Mouse (Mus musculus): ENCODE results near the gene Pgap3. TPM values are rescaled to one million over a fixed set of nuclear protein-coding genes. Genes with fewer than 3 reads are reported as not detected.

The Pgap3 gene
- polyA plus RNA-seq, 1 experiment = 52.1 TPM

GRCm38 (mm10) chr11:98349308-98349707, 51.0 kb downstream of the Pgap3 start:
- Histone ChIP-seq H3K27me3 (ENCODE audit: control insufficient read depth, insufficient read depth, low read length) (no peaks in the 10 kb centered on the region; the same call in 1 of the 2 replicates), H3K36me3 (ENCODE audit: control insufficient read depth, insufficient read depth, low read length) (peaks cover 18% of the 10 kb centered on the region), H3K4me1 (ENCODE audit: control insufficient read depth, insufficient read depth, insufficient read length, low read length) (peaks cover 31% of the 10 kb centered on the region), H3K27ac (ENCODE audit: insufficient read depth, low read depth, low read length) (peak overlapping the region; percentile 99), H3K4me3 (ENCODE audit: low read depth, low read length) (peak overlapping the region; percentile 86)
- TF ChIP-seq CTCF (IDR thresholded peaks at IDR 0.05; ENCODE audit: extremely low read depth, insufficient read length, insufficient replicate concordance, low read depth, low read length) (no peak), POLR2A (IDR thresholded peaks at IDR 0.05; ENCODE audit: low read depth, low read length) (no peak)
- 9% methylated on average over 9 of the region's 9 CpGs for WGBS

- under 1% methylated on average over 54 of the region's 55 CpGs for WGBS
- Histone ChIP-seq H3K27ac (ENCODE audit: insufficient read depth, low read depth, low read length) (peak within 1 kb of the TSS; percentile 99), H3K36me3 (ENCODE audit: control insufficient read depth, insufficient read depth, low read length) (peaks cover 16% of the 10 kb centered on the region), H3K4me3 (ENCODE audit: low read depth, low read length) (peak within 1 kb of the TSS; percentile 86), H3K4me1 (ENCODE audit: control insufficient read depth, insufficient read depth, insufficient read length, low read length) (peaks cover 27% of the 10 kb centered on the region), H3K27me3 (ENCODE audit: control insufficient read depth, insufficient read depth, low read length) (no peaks in the 10 kb centered on the region; the same call in 1 of the 2 replicates)
- peak; percentile 67; the same call in 1 of the 2 replicates for TF ChIP-seq POLR2A (IDR thresholded peaks at IDR 0.05; ENCODE audit: low read depth, low read length)
- TF ChIP-seq CTCF (IDR thresholded peaks at IDR 0.05; ENCODE audit: extremely low read depth, insufficient read length, insufficient replicate concordance, low read depth, low read length) = no peak
These were observed 52.0 kb downstream of the Pgap3 start, which contains the start of gene Ppp1r1b for GRCm38 (mm10) chr11:98348083-98348961. Ppp1r1b (plus strand) TSS chr11:98348404.

GRCm38 (mm10) chr11:98347385-98348082, 52.8 kb downstream of the Pgap3 start:
- Histone ChIP-seq H3K4me3 (ENCODE audit: low read depth, low read length) (peak overlapping the region; percentile 86), H3K27me3 (ENCODE audit: control insufficient read depth, insufficient read depth, low read length) (no peaks in the 10 kb centered on the region; the same call in 1 of the 2 replicates), H3K4me1 (ENCODE audit: control insufficient read depth, insufficient read depth, insufficient read length, low read length) (peaks cover 22% of the 10 kb centered on the region), H3K27ac (ENCODE audit: insufficient read depth, low read depth, low read length) (no peak overlapping the region), H3K36me3 (ENCODE audit: control insufficient read depth, insufficient read depth, low read length) (peaks cover 10% of the 10 kb centered on the region)
- 13% methylated on average over 10 of the region's 12 CpGs for WGBS
- no peak for TF ChIP-seq POLR2A (IDR thresholded peaks at IDR 0.05; ENCODE audit: low read depth, low read length)
- TF ChIP-seq CTCF (IDR thresholded peaks at IDR 0.05; ENCODE audit: extremely low read depth, insufficient read length, insufficient replicate concordance, low read depth, low read length) = no peak

- Histone ChIP-seq H3K4me3 (ENCODE audit: low read depth, low read length) (peak overlapping the region; percentile 24; the same call in 1 of the 2 replicates), H3K27ac (ENCODE audit: insufficient read depth, low read depth, low read length) (no peak overlapping the region), H3K36me3 (ENCODE audit: control insufficient read depth, insufficient read depth, low read length) (peaks cover 7% of the 10 kb centered on the region), H3K4me1 (ENCODE audit: control insufficient read depth, insufficient read depth, insufficient read length, low read length) (peaks cover 15% of the 10 kb centered on the region), H3K27me3 (ENCODE audit: control insufficient read depth, insufficient read depth, low read length) (no peaks in the 10 kb centered on the region; the same call in 1 of the 2 replicates)
- TF ChIP-seq CTCF (IDR thresholded peaks at IDR 0.05; ENCODE audit: extremely low read depth, insufficient read length, insufficient replicate concordance, low read depth, low read length) (no peak), POLR2A (IDR thresholded peaks at IDR 0.05; ENCODE audit: low read depth, low read length) (no peak)
- 17% methylated on average over 9 of the region's 9 CpGs for whole genome bisulfite sequencing
These were observed 54.1 kb downstream of the Pgap3 start for GRCm38 (mm10) chr11:98346168-98346567.

GRCm38 (mm10) chr11:98345253-98345652, 55.0 kb downstream of the Pgap3 start:
- Histone ChIP-seq H3K36me3 (ENCODE audit: control insufficient read depth, insufficient read depth, low read length) (no peaks in the 10 kb centered on the region), H3K27me3 (ENCODE audit: control insufficient read depth, insufficient read depth, low read length) (no peaks in the 10 kb centered on the region; the same call in 1 of the 2 replicates), H3K4me1 (ENCODE audit: control insufficient read depth, insufficient read depth, insufficient read length, low read length) (peaks cover 15% of the 10 kb centered on the region), H3K4me3 (ENCODE audit: low read depth, low read length) (peak overlapping the region; percentile 43), H3K27ac (ENCODE audit: insufficient read depth, low read depth, low read length) (no peak overlapping the region)
- TF ChIP-seq POLR2A (IDR thresholded peaks at IDR 0.05; ENCODE audit: low read depth, low read length) (no peak), CTCF (IDR thresholded peaks at IDR 0.05; ENCODE audit: extremely low read depth, insufficient read length, insufficient replicate concordance, low read depth, low read length) (peak; percentile 82)
- WGBS = under 1% methylated on average over 14 of the region's 14 CpGs

- 1% methylated on average over 29 of the region's 29 CpGs for WGBS
- peak overlapping the region; percentile 64 for H3K4me3 ChIP-seq (ENCODE audit: low read depth, low read length)
- H3K4me1 ChIP-seq (ENCODE audit: control insufficient read depth, insufficient read depth, insufficient read length, low read length) = peaks cover 12% of the 10 kb centered on the region
- TF ChIP-seq POLR2A (IDR thresholded peaks at IDR 0.05; ENCODE audit: low read depth, low read length) = no peak
- TF ChIP-seq CTCF (IDR thresholded peaks at IDR 0.05; ENCODE audit: extremely low read depth, insufficient read length, insufficient replicate concordance, low read depth, low read length) = peak; percentile 100
- H3K27me3 ChIP-seq (ENCODE audit: control insufficient read depth, insufficient read depth, low read length) = peaks cover 19% of the 10 kb centered on the region
- H3K36me3 ChIP-seq (ENCODE audit: control insufficient read depth, insufficient read depth, low read length) = no peaks in the 10 kb centered on the region
- no peak overlapping the region for H3K27ac ChIP-seq (ENCODE audit: insufficient read depth, low read depth, low read length)
These were observed 58.0 kb downstream of the Pgap3 start for GRCm38 (mm10) chr11:98342000-98342945.
